Mouse (Mus musculus) heart, adult 18-20 months (tissue): Measurements from ENCODE around the gene Nfatc2ip. TPM values are rescaled to one million over a fixed set of nuclear protein-coding genes. Genes with fewer than 3 reads are reported as not detected.

Experiments
- DNase-seq, 2 experiments: peaks; one replicate each; pipeline ENCODE4 v3.0.0; 2021 to 2022; ENCODE audit warnings: mixed read lengths in 1 of 2
- microRNA-seq, 2 experiments: library from miRNA; unstranded; fragments of <30 nt; microRNA quantifications; one replicate each; pipeline ENCODE4 v1.2.0; 2022
- total RNA-seq, 2 experiments: library from RNA; stranded (reverse); gene quantifications; 2 replicates each; pipeline ENCODE4 v1.2.3; 2021

Gene Nfatc2ip
- total RNA-seq, 2 experiments from 2014 or later, result 3.8 to 3.9 TPM

GRCm38 (mm10) chr7:126354738-126355614 is 41.6 kb downstream of the Nfatc2ip start:
- no peak for DNase-seq

GRCm38 (mm10) chr7:126353994-126354365 is 42.6 kb downstream of the Nfatc2ip start:
- DNase-seq, result no peak

- no peak for DNase-seq
These were observed 43.1 kb downstream of the Nfatc2ip start for GRCm38 (mm10) chr7:126353251-126353993.

GRCm38 (mm10) chr7:126351419-126351951 is 45.1 kb downstream of the Nfatc2ip start:
- DNase-seq, result no peak

- no peak for DNase-seq
These were observed 45.7 kb downstream of the Nfatc2ip start for GRCm38 (mm10) chr7:126350748-126351418.

- DNase-seq, result no peak
These were observed 48.2 kb downstream of the Nfatc2ip start for GRCm38 (mm10) chr7:126348293-126348692.

GRCm38 (mm10) chr7:126347098-126347497 is 49.4 kb downstream of the Nfatc2ip start:
- DNase-seq, result no peak

GRCm38 (mm10) chr7:126345969-126346368 is 50.6 kb downstream of the Nfatc2ip start:
- no peak for DNase-seq

- DNase-seq, result no peak
These were observed 51.0 kb downstream of the Nfatc2ip start for GRCm38 (mm10) chr7:126345557-126345956.

- DNase-seq, result no peak
These were observed 55.6 kb downstream of the Nfatc2ip start for GRCm38 (mm10) chr7:126340896-126341295.

- DNase-seq, result peak; percentile 17 to 25
These were observed 56.3 kb downstream of the Nfatc2ip start for GRCm38 (mm10) chr7:126340206-126340618.

- DNase-seq, result no peak
These were observed 57.0 kb downstream of the Nfatc2ip start for GRCm38 (mm10) chr7:126339521-126339971.

GRCm38 (mm10) chr7:126338906-126339305 is 57.6 kb downstream of the Nfatc2ip start:
- no peak for DNase-seq

GRCm38 (mm10) chr7:126335556-126335955 is 61.0 kb downstream of the Nfatc2ip start:
- DNase-seq, result no peak

Small RNA genes lying within 50 kb of the gene (microRNA-seq; reads per million reads assigned to microRNA genes)
- 0.27 to 0.38 reads per million in 2 experiments for gene Mir7058

Other genes starting within 250 kb of the Nfatc2ip start
- 10 to 100 TPM; 11.7 to 17.1 TPM for gene Xpo6, start 196.2 kb downstream of the Nfatc2ip start, total RNA-seq
- 10 to 100 TPM; 72.3 to 73.8 TPM for gene Sbk1, start 124.1 kb downstream of the Nfatc2ip start, total RNA-seq
- gene Lat, start 27.2 kb downstream of the Nfatc2ip start, total RNA-seq, result 1 to 10 TPM in 1 of 2 experiments, under 1 TPM in 1; 0.52 to 5.7 TPM
- 10 to 100 TPM; 24.8 to 25.8 TPM for gene Spns1, start 19.3 kb downstream of the Nfatc2ip start, total RNA-seq
- 1 to 10 TPM in 1 of 2 experiments, under 1 TPM in 1; 0.32 to 4.2 TPM for gene Cd19, start 18.2 kb upstream of the Nfatc2ip start, total RNA-seq
- gene Rabep2, start 32.0 kb upstream of the Nfatc2ip start, total RNA-seq, result 1 to 10 TPM; 5.5 to 7.5 TPM
- gene Atp2a1, start 66.4 kb upstream of the Nfatc2ip start, total RNA-seq, result under 1 TPM; 0.87 TPM
- gene Sh2b1, start 78.7 kb upstream of the Nfatc2ip start, total RNA-seq, result 10 to 100 TPM; 40.9 to 45.1 TPM
- gene Tufm, start 90.6 kb upstream of the Nfatc2ip start, total RNA-seq, result 100 to 1,000 TPM; 286 to 355 TPM
- gene Atxn2l, start 106.7 kb upstream of the Nfatc2ip start, total RNA-seq, result 10 to 100 TPM; 33.0 to 37.1 TPM
- gene Eif3c, start 169.7 kb upstream of the Nfatc2ip start, total RNA-seq, result 100 to 1,000 TPM; 142 to 148 TPM
- gene Apobr, start 188.2 kb upstream of the Nfatc2ip start, total RNA-seq, result under 1 TPM; 0.23 to 0.79 TPM
- 10 to 100 TPM in 1 of 2 experiments, 1 to 10 TPM in 1; 9.0 to 17.9 TPM for gene Cln3, start 189.1 kb upstream of the Nfatc2ip start, total RNA-seq
- not detected for gene Il27, start 198.2 kb upstream of the Nfatc2ip start, total RNA-seq
- 1 to 10 TPM; 6.1 to 8.0 TPM for gene Nupr1, start 234.1 kb upstream of the Nfatc2ip start, total RNA-seq